Mouse (Mus musculus): ENCODE measurements at regions not wholly inside any gene's neighbourhood (a gene's known extent, or its start where the extent isn't known, plus 50 kb on each side); places are given as distances from the start of the nearest gene placed in this dataset.

- no peak for DNase-seq
Observed at GRCm38 (mm10) chr11:17759224-17759623, 194.5 kb downstream of the Etaa1 start.

GRCm38 (mm10) chr11:17763411-17763810 is 190.3 kb downstream of the Etaa1 start:
- DNase-seq = no peak

GRCm38 (mm10) chr11:17764146-17764545 is 189.5 kb downstream of the Etaa1 start:
- no peak for DNase-seq

GRCm38 (mm10) chr11:17768345-17768759 is 185.3 kb downstream of the Etaa1 start:
- no peak for DNase-seq

DNA sequence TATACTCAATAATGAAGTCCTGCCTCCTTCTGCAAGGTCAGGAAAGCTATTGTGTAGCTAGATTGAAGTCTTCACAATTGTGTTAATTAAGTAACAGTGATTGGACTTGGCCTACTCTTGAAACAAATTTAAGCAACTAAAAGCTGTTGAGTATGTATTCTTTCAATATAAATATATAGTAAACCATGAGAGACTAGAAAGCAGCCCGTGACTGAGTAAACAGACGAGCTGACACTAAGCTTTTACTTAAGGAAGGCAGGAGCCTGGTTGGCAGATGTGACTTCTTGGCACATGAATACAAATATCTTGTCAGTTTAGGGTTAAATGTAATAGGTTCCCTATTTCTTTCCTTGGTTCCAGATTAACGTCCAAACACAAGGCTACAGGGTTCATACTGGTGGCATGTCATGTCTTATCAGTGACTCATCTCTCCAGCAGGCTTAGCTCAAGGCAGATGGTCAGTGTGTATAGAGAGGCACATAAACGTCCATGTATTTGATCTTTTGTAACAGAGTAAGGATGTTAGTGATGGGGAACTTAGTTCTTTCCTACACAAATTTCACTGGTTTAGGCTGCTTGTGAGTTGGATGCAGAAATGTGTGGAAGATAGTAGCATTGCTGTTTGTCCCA is 184.7 kb downstream of the Etaa1 start:
- DNase-seq = no peak

DNA sequence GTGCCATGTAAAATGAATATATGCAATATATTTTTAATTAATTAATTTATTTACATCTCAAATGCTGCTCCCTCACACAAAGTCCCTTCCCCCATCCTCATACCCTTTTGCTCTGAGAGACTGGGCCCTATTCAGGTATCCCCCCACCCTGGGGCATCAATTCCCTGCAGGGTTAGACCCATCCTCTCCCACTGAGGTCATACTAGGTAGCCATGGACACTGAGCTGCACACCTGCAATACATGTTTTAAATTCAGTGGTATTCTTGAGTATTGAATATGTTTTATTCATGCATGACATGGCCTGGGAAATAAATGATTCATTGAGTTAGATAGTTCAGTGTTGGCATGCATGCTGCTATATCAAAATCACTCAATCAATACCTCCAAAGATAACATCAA is 156.0 kb downstream of the Etaa1 start:
- DNase-seq = no peak

- no peak for DNase-seq
Observed at GRCm38 (mm10) chr11:17807851-17808250, 145.8 kb downstream of the Etaa1 start.

- no peak for DNase-seq
Observed at GRCm38 (mm10) chr11:17811829-17812559, 141.7 kb downstream of the Etaa1 start.

- no peak for DNase-seq
Observed at GRCm38 (mm10) chr11:17842642-17843041, 111.0 kb downstream of the Etaa1 start.

DNA sequence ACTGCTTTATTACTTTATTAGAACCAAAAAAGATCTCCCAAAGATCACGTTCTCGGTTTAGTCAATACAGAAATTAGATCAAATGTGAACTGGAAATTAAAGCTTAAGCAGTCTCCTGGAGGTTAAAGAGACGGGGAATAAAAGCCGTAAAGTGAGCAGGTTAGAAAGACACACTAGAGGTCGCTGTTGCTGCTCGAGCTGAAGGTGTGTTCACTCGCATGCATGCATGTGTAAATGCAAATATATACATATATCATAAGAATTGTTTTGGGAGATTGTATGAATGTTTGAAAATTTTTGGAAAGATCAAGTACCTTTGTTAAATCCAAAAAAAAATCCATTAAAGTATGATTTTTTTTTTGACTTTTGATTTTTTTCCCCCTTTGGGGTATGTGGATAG is 101.3 kb downstream of the Etaa1 start:
- peak; percentile 13 for DNase-seq

DNA sequence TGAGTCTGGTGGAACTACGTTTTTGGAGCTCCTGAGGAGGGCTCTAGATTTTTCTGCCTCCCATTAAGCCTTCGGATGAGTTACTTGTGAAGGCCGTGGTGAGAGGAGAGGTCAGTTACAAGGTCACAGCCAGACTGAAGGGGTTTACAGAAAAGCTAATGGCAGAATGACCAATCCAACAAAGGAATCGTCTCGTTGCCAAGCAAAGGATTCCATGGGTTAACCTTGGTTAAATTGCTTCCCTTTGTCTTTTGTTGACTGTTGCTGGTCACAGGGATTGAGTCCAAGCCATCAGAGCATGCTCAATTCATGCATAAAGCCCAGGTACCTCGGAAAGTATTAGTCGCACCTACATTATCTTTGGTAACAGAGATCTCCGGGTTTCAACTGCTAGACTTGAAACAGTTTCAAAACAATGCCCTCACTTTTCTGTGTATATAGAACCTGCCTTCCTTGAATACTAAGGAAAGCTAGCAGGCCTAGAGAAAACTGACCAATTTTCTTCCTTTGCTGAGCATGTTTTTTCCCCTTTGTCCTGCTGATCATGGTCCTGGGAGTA is 100.3 kb downstream of the Etaa1 start:
- no peak for DNase-seq

DNA sequence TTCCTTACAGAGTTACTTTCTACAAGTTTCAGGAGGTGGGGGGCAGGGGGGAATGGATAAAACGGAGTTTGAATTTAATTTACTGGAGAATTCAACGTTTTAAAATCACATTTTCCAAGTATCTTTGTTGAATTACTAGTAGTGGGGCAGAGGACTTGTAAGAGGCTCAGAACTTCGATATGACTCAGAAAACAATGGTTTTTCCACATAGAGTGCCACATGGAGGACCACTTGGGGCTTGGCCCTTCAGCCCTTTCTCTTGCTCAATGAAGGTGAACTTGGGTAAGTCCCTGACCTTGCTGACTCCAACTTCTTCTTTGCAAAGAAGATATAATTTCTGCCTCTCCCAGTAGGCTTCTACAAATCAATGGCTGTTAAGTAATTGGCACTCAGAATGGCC is 99.8 kb downstream of the Etaa1 start:
- DNase-seq = no peak

GRCm38 (mm10) chr11:17859364-17860131 is 94.1 kb downstream of the Etaa1 start:
- no peak for DNase-seq

GRCm38 (mm10) chr11:17864833-17865397 is 88.8 kb downstream of the Etaa1 start:
- DNase-seq = no peak

GRCm38 (mm10) chr11:17870690-17871089 is 83.0 kb downstream of the Etaa1 start:
- DNase-seq = no peak

GRCm38 (mm10) chr11:17871920-17872319 is 81.8 kb downstream of the Etaa1 start:
- DNase-seq = no peak

GRCm38 (mm10) chr11:17883276-17883675 is 70.4 kb downstream of the Etaa1 start:
- no peak for DNase-seq

Measured in thymus, postnatal 4 days (tissue).